Mouse (Mus musculus) effector memory CD4-positive, alpha-beta T cell, adult 7 months (primary cell): Measurements from ENCODE around the gene Nts. TPM values are rescaled to one million over a fixed set of nuclear protein-coding genes. Genes with fewer than 3 reads are reported as not detected.

ENCODE experiments used
- polyA plus RNA-seq: library from polyadenylated mRNA; unstranded; fragments of 100-300 nt; shearing (Covaris generic); gene quantifications from one replicate; pipeline ENCODE4 v1.2.1, GENCODE M21; 2017

Nts gene
- polyA plus RNA-seq, result not detected

GRCm38 (mm10) chr10:102490386-102490785 is at the start of gene Nts:
Nts (minus strand) TSS chr10:102490486.

GRCm38 (mm10) chr10:102511807-102512461 is 21.6 kb upstream of the Nts start, which contains the start of gene Rassf9:
Rassf9 (plus strand) TSS chr10:102512222.

Other genes with a start within 250 kb of the Nts start
- gene Rassf9, start 21.7 kb upstream of the Nts start, polyA plus RNA-seq, result not detected